Mouse (Mus musculus) splenic B cell, adult 2 months (primary cell): Measurements from ENCODE around the gene Rhbdf1.

ENCODE experiments used
- DNase-seq: peaks from one replicate; pipeline ENCODE4 v3.0.0-alpha.2; 2011; ENCODE audit warnings: low read depth, low spot score
- H3K27me3 ChIP-seq: 2 replicates; pipeline ENCODE4 v1.6.1; 2012; ENCODE audit warnings: mild to moderate bottlenecking, low read length, moderate library complexity, mixed read lengths; ENCODE audit not compliant: control insufficient read depth, poor library complexity, insufficient read depth, severe bottlenecking
- H3K36me3 ChIP-seq: 2 replicates; pipeline ENCODE4 v1.6.1; 2012; ENCODE audit warnings: mild to moderate bottlenecking, low read length, moderate library complexity, mixed read lengths; ENCODE audit not compliant: control insufficient read depth, poor library complexity, insufficient read depth, severe bottlenecking

The Rhbdf1 gene

DNA sequence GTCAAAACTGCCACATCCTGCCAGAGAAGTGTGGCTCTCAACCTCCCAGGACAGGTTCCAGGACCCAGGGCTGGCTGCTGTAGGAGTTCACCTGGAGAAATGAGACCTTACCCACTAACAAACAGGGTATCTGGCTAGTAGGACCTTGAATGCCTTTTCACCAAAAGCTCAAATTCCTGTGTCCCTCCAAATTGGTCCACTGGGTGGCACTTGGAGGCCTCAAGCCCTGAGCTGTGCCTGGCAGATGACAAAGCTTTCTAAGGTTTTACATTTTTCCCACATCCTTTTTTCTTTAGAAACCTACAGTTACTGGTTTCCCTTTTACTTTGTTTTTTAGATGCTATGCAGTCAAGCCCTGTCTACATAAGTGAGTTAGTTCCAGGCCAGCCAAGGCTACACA, 25.0 kb upstream of the Rhbdf1 start:
- no peaks in the 10 kb centered on the region for H3K27me3 ChIP-seq
- DNase-seq = no peak
- H3K36me3 ChIP-seq = peaks cover 4% of the 10 kb centered on the region; the same call in 1 of the 2 replicates

DNA sequence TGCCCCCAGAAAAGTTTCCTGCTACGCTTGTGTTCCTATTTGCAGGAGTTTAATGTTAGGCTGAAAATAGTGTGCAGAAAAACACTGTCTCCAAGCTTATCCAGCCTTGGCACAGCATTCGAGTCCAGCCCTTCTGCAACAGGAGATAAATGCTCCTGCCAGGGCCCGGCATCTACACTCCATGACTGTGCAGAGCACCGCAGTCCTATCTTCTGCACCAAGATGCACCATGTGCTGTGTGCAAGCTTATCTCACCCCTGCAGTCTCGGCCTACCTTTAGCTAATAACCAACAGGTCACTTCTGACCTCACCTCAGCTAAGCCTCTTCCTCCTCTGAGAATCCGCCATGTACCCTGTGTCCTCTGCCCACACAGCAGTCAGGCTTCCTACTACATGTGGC, 23.5 kb upstream of the Rhbdf1 start:
- DNase-seq = no peak
- peaks cover 6% of the 10 kb centered on the region; the same call in 1 of the 2 replicates for H3K36me3 ChIP-seq
- no peaks in the 10 kb centered on the region for H3K27me3 ChIP-seq

DNA sequence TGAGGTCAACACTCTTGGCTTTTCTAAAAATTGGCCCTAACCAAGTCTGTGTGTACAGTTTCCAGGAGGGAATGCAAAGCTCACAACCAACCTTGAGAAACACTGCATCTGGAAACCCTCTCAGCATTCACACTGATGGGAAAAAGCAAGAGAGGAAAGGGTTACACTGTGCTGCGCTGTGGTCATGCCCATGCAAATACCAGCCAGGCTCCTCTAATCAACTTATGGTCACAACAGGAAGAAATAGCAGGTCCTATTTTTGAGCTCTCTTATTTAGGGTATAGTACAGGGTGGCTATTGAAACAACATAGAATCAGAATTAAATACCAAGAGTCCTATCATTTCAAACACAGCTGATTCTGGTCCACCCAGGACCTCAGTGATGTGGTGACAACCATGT, 22.5 kb upstream of the Rhbdf1 start:
- Histone ChIP-seq H3K36me3 (peaks cover 6% of the 10 kb centered on the region; the same call in 1 of the 2 replicates), H3K27me3 (no peaks in the 10 kb centered on the region)
- no peak for DNase-seq

DNA sequence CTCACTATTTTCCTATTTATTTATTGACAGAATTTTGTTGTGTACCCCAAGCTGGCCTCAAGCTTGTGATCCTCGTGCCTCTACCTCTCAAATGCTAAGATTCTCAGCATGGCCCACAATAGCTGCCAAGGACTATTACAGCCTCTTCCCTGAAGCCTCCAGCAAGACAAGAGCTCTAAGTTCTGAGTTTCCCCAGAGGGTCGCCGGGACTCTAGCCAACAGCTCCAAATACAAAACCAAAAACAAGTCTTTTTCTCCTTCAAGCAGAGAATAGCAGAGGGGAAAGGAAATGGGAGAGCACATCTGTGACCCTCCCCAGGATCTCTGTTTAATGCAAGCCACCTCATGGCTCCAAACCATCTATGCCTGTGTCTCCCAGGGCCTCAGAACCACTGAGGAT, 22.0 kb upstream of the Rhbdf1 start:
- Histone ChIP-seq H3K36me3 (peaks cover 6% of the 10 kb centered on the region; the same call in 1 of the 2 replicates), H3K27me3 (no peaks in the 10 kb centered on the region)
- DNase-seq = no peak

DNA sequence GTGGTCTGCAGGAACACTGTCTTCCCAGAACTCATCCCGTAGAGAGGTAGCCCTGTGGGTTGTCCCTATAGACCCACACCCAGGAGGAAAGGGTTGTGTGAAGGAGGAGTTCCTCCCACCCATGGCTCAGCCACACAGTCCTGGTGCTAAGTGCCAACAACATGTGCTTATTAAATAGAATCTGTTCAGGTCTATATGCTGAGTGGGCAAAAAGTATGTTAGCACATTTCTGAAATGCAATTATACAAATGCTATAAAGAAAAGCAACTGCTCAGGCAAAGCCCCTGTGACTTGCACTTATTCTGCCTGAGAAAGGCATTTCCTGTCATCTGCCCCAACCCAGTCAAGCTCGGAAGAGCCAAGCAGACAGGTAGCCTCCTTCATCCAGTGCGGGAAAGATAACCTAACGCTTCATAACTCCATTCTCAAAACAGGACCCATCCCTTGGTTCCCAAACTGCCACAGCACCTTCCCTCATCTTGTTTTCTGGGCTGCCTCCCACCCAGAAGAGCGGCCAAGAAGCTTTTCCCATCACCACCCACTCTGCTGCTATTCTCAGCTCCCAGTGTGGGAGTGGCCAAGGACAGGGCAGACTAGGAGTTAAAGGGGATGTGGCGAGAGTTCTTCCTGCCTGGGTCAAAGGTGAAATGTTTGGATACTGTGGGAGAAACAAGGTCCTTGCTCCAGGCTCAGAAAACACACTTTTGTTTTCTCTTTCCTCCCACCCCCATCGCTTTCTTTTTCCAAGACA, 21.3 kb upstream of the Rhbdf1 start:
- Histone ChIP-seq H3K36me3 (peaks cover 6% of the 10 kb centered on the region; the same call in 1 of the 2 replicates), H3K27me3 (no peaks in the 10 kb centered on the region)
- no peak for DNase-seq

DNA sequence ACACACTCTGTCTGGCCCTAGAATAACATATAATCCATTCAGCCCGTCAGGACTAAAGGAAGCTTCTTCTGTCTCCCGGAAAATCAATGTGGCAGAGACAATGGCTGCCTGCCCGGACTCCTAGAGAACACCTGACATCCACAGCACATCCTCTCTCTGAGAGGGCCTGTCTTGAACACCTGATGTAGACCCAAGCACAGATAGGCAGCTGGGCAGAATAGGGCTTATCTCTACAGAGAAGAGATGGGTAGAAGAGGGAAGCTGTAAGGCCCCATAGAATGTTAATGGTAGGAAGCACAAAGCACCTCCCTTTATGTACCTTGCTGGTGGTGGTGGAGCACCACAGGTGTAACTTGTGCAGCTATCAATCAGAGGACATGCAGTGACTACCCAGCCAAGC, 20.1 kb upstream of the Rhbdf1 start:
- Histone ChIP-seq H3K36me3 (peaks cover 6% of the 10 kb centered on the region; the same call in 1 of the 2 replicates), H3K27me3 (no peaks in the 10 kb centered on the region)
- no peak for DNase-seq

DNA sequence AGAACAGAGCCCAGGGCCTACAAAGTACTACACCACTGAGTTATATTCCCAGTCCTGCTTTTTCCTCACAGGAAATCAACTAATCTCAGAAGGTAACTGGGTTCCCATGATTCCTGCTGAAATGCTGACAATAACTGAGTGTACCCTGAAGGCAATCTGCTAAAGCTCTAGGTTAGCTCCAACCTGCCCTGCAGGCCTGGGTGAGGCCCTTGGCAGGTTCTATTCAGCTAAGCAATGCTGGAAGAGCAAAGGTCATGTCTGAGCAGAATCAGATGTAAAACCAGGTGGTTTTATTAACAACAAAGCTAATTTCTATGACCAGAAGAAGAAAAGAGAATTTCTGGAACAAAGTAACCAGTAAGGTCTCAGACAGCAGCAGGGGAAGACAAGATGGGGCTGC, 19.3 kb upstream of the Rhbdf1 start:
- DNase-seq = no peak

DNA sequence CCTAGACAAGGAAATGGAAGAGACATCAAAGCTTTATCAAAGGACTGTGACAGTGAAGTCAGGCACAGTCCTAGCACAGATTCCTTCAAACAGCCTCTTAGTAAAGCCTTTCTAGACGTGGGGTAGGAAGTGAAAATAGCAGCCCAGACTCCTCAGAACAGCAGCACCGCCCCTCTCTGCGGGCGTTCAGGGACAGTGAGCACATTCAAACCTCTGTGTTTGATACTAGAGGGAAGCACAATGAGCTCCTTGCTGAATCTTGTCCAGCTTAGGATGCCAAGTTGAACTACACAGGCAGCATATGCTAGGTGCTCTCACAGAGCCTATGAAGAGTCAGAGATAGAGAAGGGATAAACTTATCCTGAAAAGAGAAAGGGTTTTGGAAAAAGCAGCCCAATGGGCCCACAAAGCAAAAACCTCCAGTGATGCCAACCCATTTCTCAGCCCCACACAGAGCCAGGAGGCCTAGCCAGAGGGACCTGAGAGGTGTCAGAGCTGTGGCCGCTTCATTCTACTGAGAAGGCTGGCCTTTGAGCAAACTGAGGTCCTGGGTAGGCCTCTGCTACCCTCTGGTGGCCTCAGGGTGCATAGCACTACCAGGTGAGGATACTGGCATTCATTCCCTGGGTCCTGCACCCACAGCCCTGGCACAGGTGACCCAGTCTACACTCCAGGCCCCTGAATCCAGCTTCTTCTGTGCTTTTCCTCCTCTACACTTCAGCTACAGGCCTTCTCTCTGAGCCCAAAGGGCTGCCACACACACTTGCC, 16.2 kb upstream of the Rhbdf1 start:
- H3K36me3 ChIP-seq = peaks cover 8% of the 10 kb centered on the region; the same call in 1 of the 2 replicates
- no peaks in the 10 kb centered on the region for H3K27me3 ChIP-seq
- peak; percentile 88 for DNase-seq

More for the DNA sequence above, 19.3 kb upstream of the Rhbdf1 start:
- no peaks in the 10 kb centered on the region for H3K27me3 ChIP-seq
- H3K36me3 ChIP-seq = 0 out of 2 replicates have a peak, but pooled peaks cover 6% of the 10 kb centered on the region

DNA sequence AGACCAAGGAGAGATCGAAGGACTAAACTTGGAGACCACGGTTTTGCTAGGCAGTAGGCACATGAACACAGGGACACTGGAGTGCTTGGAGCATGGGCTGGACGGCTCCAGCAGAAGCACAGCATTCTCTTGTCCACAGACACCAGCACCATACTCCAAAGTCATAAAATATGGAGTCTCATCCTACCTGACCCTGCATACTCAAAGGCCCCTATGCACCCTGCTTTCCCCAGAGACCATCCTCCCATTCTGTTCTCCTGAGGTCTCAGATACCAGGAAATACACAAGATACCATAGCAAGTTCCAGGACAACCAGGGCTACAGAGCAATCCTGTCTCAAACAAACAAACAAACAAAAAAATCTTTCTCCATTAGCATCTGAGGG, 15.3 kb upstream of the Rhbdf1 start:
- H3K36me3 ChIP-seq = peaks cover 8% of the 10 kb centered on the region; the same call in 1 of the 2 replicates
- no peak for DNase-seq
- H3K27me3 ChIP-seq = no peaks in the 10 kb centered on the region

DNA sequence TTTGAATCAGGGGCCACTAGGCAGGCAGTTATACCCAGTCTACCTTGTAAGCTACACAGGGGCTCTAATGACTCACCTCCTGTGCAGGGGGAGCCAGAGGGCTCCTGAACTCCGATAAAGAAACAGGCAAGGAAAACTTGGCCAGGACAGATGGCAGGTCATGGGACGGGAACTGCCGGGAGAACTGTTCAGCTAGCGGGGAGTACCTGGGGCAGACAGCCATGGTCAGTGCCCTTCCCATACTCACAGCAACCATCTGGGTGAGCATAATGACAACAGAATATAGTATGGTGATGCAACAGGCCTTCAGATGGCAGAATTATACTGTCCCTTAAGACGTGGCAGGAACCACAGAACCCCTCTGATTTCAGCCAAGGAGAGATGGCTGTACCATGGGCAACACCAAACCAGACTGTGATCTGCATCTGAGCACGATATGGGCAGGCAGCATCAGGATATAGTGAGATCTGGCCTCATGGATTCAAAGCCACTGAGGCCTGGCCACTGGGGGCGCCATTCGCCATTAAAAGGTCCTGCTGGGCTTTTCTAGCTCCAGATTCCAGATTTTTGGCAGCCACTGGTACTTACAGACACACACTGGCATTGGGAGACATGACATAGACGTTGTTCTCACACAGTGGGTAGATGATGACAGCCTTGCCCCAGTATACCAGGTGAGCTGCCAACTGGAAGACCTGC, 14.8 kb upstream of the Rhbdf1 start:
- DNase-seq = peak; percentile 48
- H3K27me3 ChIP-seq = no peaks in the 10 kb centered on the region
- peaks cover 9% of the 10 kb centered on the region; the same call in 1 of the 2 replicates for H3K36me3 ChIP-seq

DNA sequence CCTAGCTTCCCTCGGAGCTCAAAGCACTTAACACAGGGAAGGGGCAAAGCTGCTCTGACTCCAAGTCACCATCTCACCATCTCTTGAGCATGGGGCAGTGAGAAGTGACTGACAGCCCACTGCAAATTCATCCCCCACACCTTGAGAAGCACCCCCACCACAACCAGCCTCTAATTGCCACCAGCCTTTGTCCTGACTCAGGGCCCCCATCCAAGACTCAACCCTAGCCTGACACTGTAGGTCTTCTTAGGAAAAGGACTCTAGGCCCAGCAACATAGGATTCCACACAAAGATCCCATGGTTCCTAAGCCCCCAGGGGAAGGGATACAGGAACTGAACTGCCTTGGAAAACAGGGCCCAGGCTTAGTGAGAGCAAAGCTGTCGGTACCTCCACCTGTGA, 14.0 kb upstream of the Rhbdf1 start:
- H3K27me3 ChIP-seq = no peaks in the 10 kb centered on the region
- peaks cover 8% of the 10 kb centered on the region for H3K36me3 ChIP-seq
- DNase-seq = no peak

DNA sequence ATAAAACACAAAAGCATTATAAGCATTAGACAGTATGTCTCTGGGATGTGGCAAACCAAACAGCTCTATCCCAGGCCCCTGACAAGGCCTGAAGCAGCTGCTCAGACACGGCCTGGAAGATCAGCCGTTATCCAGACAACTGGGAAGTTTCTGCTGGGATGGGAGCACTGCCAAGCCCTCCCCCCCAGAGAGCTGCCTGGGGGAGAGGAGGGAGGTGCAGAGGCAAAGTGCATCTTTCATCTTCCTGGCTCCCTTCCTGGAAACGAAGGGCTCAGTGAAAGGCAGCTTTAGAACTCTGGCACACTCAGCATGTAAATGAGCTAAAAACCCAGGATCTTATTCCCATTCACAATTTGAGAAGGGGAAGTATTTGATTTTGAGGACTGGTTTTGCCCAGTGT, 13.5 kb upstream of the Rhbdf1 start:
- no peak for DNase-seq
- H3K36me3 ChIP-seq = peaks cover 6% of the 10 kb centered on the region

DNA sequence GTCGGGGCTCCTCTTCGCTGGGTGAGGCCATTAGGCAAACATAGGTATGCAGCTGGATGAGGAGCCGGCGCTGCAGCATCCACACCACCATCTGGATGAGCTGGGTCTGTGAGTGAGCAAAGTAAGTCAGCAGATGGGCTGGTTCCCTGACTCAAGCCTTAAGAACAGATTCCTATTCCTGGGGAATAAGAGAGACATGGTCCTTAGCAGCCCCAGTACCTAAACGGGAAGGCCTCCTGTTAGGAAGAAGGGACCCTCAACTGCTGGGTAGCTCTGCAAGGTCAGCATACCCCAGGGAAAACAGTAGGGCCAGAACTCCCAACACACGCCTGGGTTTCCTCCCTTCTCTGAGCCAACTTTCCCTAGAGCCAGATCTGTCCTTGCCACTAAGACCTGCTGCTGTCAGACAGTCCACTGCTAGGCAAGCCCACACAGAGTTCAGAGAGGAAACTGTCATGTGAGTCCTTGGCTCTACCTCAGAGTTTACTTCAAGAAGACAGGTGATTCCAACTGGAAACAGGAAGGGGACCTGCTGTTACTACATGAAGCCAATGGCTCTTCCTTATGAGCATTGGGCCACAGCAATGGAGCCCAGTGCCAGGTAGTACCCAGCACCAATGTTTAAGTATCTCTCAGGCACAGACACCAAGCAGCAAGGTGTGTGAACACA, 12.9 kb upstream of the Rhbdf1 start:
- peaks cover 6% of the 10 kb centered on the region for H3K36me3 ChIP-seq
- H3K27me3 ChIP-seq = no peaks in the 10 kb centered on the region
- DNase-seq = no peak

More for the DNA sequence above, 13.5 kb upstream of the Rhbdf1 start:
- H3K27me3 ChIP-seq = no peaks in the 10 kb centered on the region

DNA sequence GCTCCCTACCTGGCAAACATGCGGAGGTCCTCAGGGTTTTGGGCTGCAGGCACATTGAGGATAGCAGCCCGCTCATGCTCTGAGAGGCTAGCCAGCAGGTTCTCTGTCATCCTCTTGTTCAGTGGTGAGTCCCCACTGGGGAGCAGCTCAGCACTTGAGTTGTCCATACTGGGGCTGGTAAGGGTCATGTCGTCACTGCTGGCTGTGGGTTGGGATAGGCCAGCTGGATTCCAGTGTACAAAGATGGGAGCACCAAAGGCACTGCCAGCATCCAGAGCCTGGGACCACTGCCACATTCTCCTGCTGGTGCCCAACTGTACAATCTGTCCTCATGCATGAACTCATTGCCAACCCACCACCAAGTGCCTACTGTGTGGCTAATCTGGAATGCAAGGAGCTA, 11.8 kb upstream of the Rhbdf1 start:
- Histone ChIP-seq H3K36me3 (peaks cover 6% of the 10 kb centered on the region), H3K27me3 (no peaks in the 10 kb centered on the region)
- DNase-seq = no peak
